Mouse (Mus musculus) inflammation-experienced regulatory T-cells (primary cell): ENCODE measurements around the gene 1700092M07Rik. TPM values are rescaled to one million over a fixed set of nuclear protein-coding genes. Genes with fewer than 3 reads are reported as not detected.

Experiments
- polyA plus RNA-seq, 2 experiments: library from polyadenylated mRNA; unstranded; fragments of 100-300 nt; shearing (Covaris generic); gene quantifications; one replicate each; pipeline ENCODE4 v1.2.1; 2017

Gene 1700092M07Rik
- under 1 TPM in 1 of 2 experiments, not detected in 1; 0.60 TPM for polyA plus RNA-seq

DNA sequence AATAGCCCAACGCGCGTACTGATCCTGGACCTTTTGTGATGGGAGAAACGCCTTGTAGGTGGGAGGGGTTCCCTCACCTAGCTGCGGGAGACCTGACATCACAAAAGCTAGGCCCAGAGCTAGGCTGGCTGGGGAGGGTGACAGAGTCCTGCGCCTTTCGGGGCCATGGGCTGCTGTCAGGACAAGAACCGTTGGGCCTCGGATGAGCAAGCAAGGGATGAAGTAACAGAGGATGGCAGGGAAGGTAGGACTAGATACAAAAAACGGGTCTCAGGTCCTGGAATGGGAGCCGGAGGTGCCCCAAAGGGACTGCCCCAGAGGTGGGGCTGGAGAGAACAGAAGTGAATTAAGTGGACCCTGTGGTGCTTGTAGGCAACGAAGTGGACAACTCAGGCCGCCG, at the start of gene 1700092M07Rik:
Gene 1700092M07Rik, plus strand, starts transcription at position 116 of the 400 bp plus-strand sequence.

DNA sequence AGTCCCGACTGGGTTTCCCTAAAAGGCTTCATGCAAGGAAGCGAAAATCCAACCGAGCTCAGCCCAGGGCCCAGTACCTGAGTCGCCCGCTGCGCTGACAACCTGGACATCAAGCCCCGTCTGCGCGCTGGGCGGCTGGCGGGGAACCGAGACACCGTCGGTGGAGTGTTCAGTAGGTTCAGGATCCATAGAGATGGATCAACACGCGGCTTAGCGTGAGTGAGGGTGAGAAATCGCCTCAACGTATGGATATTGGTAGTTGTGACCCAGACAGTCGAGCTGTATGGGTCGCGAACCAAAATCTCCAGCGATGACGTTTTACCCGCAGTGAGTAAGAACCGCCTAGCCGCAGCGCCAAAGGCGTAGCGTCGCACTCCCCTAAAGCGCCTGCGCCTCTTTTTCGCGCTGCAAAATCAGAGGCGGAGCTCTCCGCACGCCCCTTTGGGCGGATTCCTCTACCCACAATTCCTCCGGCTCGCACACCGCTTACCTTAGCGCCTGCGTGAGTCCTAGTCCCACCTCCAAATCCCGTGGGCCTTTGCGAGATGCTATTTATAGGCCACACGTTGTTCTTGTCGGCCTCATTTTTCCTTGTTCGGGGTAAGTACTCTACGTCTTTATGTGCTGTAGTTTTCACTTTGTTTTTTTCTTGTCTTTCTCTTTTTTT, 17.5 kb upstream of the 1700092M07Rik start, which contains the start of gene Slc3a2:
Gene Slc3a2, minus strand, starts transcription at position 463 of the 667 bp plus-strand sequence.

DNA sequence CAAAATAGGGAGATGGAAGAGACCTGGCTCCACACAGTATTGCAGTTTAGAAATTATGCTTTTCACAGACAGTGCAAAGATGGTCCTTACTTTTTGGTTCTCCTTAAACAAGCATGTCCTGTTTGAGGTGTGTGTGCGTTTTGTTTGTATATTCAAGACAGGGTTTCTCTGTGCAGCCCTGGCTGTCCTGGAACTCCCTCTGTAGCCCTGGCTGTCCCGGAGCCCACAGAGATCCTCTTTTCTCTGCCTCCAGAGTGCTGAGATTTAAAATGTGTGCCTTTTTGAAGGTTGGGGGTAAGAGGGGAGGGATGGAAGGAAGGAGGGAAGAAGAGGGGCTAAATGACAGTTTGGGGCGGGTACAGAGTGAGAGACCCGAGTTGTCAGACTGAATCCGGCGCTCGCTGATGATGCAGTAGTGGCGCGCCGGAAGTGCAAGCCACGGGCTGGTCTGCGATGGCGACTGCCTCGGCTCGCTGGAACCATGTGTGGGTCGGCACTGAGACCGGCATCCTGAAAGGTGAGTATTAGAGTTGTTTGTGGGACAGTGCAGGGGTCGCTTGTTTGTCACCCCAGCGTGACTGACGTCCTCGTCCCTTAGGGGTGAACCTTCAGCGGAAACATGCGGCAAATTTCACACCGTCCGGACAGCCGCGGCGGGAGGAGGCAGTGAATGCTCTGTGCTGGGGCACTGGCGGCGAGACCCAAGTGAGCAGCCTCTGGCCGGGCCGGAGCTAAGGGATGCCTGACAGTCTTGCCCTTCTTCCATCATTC, 4.9 kb upstream of the 1700092M07Rik start, which contains the start of gene Wdr74:
Gene Wdr74, plus strand, starts transcription at position 439 of the 771 bp plus-strand sequence.

DNA sequence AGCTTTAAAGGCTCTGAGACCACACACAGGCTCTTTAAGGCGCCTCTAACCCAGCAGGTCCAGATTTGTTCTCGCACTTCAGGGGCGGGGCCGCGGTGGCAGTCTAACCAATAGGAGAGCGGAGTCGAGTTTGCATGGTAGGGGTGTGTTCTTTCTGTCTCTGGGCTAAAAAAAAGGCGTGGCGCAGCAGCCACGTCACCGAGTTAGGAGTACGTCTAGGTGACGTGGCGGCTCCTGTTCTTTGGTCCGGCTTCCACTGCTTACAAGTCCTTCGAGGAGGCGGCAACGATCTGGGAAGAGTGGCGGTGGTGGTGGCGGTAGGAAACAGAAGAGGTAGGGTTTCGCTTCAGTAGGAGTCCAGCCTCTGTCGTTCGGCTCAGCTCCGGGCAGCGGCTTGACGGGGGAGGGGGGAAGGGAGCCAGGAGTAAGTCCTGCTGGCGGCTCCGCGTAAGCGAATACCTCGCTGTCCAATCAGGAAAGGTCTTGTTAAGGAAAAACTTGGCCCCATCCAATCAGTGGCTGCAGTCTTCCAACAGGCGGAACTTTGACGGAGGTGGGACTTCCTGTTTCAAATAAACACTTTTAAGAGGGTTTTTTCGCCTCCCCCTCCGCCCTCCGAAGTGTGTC, 838 bp downstream of the 1700092M07Rik start, which contains the start of gene Stx5a:
Gene Stx5a, plus strand, starts transcription at position 171 of the 627 bp plus-strand sequence.

DNA sequence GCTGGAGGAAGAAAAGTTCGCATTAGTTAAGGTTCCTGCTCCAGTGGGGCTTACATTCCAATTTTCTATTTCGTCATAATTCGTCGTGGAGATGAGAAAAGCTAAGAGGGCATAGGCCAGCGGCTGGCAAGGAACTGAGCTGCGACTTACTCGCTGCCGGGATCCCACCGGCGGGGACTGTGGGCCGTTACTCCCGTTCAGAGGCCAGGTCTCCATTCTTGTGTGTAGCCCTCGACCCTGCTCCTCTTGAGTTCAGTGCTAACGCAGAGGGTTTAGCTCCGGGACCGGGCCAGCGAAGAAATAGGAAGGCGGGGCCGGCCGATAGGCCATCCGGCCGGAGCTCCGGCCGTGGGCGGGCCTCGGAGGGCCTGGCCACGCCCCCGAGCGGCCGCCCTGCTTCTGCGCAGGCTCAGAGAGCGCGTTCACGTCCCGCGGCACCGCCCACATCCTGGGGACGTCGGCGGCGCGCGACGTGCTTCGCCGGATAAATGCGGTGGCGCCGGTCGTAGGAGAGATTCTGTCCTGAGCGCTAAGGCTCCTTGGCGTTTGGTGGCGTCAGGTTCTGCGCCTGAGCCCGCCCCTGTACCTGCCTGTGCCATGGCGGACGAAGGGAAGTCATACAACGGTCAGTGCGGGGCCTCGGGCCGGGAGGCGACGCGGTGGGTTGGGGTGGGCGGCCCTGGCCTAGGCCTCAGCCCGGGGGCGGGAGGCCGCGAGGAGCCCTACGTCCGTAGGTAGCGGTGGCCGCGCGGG, 16.3 kb downstream of the 1700092M07Rik start, which contains the start of gene Nxf1:
Gene Nxf1, plus strand, starts transcription at position 439 of the 753 bp plus-strand sequence.

DNA sequence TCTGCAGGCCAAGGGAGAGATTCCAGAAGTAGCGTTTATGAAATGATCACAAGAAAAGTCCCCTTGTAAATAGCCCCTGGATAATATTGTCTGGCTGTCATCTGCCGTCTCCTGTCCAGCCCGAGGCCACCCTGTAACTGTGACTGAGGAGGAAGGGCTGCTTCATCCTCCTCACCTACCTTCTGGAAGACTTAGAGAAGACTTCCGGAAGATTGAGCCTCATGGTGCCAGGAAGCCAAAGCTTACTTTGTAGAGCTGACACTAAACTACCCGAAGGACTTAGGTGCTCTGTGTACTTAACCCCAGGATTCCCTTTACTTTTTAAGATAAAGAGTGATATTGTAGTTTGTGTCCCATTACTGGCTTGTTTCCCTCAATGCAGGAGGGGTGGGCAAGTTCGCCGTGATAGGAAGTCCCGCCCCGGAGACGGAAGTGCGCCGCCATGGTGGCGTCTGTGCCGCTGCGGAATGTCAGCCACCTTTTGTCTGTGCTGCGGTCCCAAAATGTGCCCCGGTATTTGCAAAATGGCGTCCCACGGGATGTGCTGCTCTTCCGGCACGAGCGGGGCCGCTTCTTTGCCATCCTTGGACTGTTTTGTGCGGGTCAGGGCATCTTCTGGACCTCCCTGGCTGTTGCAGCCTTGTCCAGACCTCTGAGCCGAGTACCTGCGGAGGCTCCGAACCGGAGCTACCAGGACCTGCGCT, 30.2 kb downstream of the 1700092M07Rik start, which contains the start of gene Tmem223:
Gene Tmem223, plus strand, starts transcription at position 430 of the 704 bp plus-strand sequence.

DNA sequence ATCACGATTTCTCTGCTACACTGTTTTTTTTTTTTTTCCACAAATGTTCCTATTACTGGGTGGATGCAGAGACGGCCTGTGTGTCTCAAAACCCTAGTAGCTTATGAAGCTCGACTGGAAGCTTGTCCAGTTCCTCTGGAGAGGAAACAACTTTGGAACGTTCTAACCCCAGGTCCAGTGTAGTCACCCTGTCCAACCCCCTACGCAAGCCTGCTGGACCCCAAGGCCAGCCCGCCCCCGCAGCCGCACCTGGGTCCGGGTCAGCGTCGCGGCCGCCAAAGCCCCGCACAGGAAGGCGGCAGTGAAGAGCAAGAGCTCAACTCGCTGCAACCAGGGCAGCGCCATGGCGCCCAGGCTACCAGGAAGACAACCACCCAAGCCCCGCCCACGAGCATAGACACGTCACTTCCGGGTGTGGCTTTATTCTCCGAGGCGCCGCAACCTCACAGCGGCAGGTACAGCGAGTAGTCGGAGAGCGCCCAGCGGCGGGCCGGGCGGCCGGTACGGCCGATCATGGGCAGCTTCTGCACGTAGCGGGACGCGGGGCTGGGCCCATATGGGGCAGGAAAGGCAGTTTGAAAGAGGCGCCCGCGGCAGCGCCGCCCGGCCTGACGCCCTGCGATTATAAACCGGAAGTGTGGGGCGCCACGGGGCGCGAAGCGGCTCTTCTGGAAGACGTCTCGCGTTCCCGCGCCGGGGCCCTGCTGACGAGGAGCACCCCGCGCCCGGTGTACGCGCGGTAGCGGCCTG, 33.7 kb downstream of the 1700092M07Rik start, which contains the start of gene Tmem179b:
Gene Tmem179b, minus strand, starts transcription at position 382 of the 750 bp plus-strand sequence.

DNA sequence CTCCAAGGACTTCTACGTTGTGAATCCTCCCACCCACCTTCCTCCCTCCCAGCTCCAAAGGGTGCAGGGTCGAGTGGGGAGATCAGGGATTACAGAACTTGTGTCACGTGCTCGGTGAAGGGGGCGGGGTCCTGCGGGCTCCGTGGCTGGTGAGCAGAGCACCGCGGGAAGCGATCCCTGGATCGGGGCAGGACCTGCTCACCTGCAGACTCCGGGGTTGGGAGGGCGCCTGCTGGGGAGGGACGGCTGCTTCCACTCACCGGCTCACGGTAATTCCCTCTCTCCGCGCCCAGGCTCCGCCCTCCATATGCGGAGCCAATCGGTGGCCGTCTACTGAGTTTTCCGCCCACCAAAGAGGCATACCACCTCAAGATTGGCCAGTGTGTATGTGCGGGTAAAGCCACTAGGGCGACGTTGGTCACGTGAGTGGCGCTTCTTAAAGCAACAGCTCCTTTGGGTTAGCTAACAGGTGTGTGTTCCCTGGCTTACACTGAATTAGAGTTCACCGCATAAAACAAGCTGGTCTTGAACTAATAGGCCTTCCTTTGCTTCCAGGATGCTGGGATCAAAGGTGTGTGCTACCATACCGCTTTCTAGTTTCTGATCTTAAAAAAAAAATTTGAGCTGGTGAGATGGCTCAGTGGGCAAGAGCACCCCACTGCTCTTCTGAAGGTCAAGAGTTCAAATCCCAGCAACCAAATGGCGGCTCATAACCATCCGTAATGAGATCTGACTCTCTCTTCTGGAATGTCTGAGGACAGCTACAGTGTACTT, 45.7 kb downstream of the 1700092M07Rik start, which contains the start of gene Taf6l:
Gene Taf6l, minus strand, starts transcription at position 410 of the 774 bp plus-strand sequence.

Other genes with a start within 250 kb of the 1700092M07Rik start
- gene Slc22a8, start 149.5 kb upstream of the 1700092M07Rik start, polyA plus RNA-seq: 1 to 10 TPM in 1 of 2 experiments, under 1 TPM in 1; 0.12 to 1.8 TPM
- under 1 TPM; 0.06 to 0.58 TPM for gene Slc22a6, start 122.7 kb upstream of the 1700092M07Rik start, polyA plus RNA-seq
- gene Chrm1, start 76.9 kb upstream of the 1700092M07Rik start, polyA plus RNA-seq: under 1 TPM; 0.07 to 0.15 TPM
- gene Slc3a2, start 17.3 kb upstream of the 1700092M07Rik start, polyA plus RNA-seq: 100 to 1,000 TPM; 155 to 158 TPM
- gene Wdr74, start 4.9 kb upstream of the 1700092M07Rik start, polyA plus RNA-seq: 10 to 100 TPM; 67.5 to 85.9 TPM
- gene Stx5a, start 695 bp downstream of the 1700092M07Rik start, polyA plus RNA-seq: 100 to 1,000 TPM; 143 to 155 TPM
- 100 to 1,000 TPM; 255 to 317 TPM for gene Nxf1, start 16.4 kb downstream of the 1700092M07Rik start, polyA plus RNA-seq
- gene Tmem223, start 30.3 kb downstream of the 1700092M07Rik start, polyA plus RNA-seq: 10 to 100 TPM; 88.2 to 88.6 TPM
- gene Tmem179b, start 33.7 kb downstream of the 1700092M07Rik start, polyA plus RNA-seq: 100 to 1,000 TPM; 159 to 171 TPM
- gene Taf6l, start 45.7 kb downstream of the 1700092M07Rik start, polyA plus RNA-seq: 10 to 100 TPM; 13.3 to 16.6 TPM
- 100 to 1,000 TPM; 140 to 144 TPM for gene Polr2g, start 57.9 kb downstream of the 1700092M07Rik start, polyA plus RNA-seq
- 1 to 10 TPM; 2.7 to 4.7 TPM for gene Zbtb3, start 61.8 kb downstream of the 1700092M07Rik start, polyA plus RNA-seq
- 10 to 100 TPM; 41.8 to 55.6 TPM for gene Ttc9c, start 78.6 kb downstream of the 1700092M07Rik start, polyA plus RNA-seq
- 10 to 100 TPM in 1 of 2 experiments, 1 to 10 TPM in 1; 8.6 to 15.5 TPM for gene Hnrnpul2, start 79.3 kb downstream of the 1700092M07Rik start, polyA plus RNA-seq
- not detected for gene AC129217.1, start 89.1 kb downstream of the 1700092M07Rik start, polyA plus RNA-seq
- gene Bscl2, start 96.7 kb downstream of the 1700092M07Rik start, polyA plus RNA-seq: 10 to 100 TPM; 87.2 to 89.9 TPM
- gene Gng3, start 98.5 kb downstream of the 1700092M07Rik start, polyA plus RNA-seq: under 1 TPM; 0.29 to 0.80 TPM
- 1 to 10 TPM in 1 of 2 experiments, not detected in 1; 1.2 TPM for gene Lrrn4cl, start 110.0 kb downstream of the 1700092M07Rik start, polyA plus RNA-seq
- 100 to 1,000 TPM; 145 to 156 TPM for gene Ubxn1, start 130.8 kb downstream of the 1700092M07Rik start, polyA plus RNA-seq
- 10 to 100 TPM; 71.1 to 77.2 TPM for gene Uqcc3, start 140.2 kb downstream of the 1700092M07Rik start, polyA plus RNA-seq
- gene Lbhd1, start 143.0 kb downstream of the 1700092M07Rik start, polyA plus RNA-seq: 100 to 1,000 TPM in 1 of 2 experiments, 10 to 100 TPM in 1; 99.3 to 105 TPM
- gene Gm49403, start 143.2 kb downstream of the 1700092M07Rik start, polyA plus RNA-seq: not detected
- 10 to 100 TPM; 39.7 to 55.4 TPM for gene 1810009A15Rik, start 148.1 kb downstream of the 1700092M07Rik start, polyA plus RNA-seq
- not detected for gene Gm49416, start 148.2 kb downstream of the 1700092M07Rik start, polyA plus RNA-seq
- gene Ints5, start 152.3 kb downstream of the 1700092M07Rik start, polyA plus RNA-seq: 10 to 100 TPM; 35.8 to 44.9 TPM
- gene Ganab, start 157.4 kb downstream of the 1700092M07Rik start, polyA plus RNA-seq: 100 to 1,000 TPM; 108 to 118 TPM
- gene B3gat3, start 179.7 kb downstream of the 1700092M07Rik start, polyA plus RNA-seq: 10 to 100 TPM; 52.1 to 63.5 TPM
- gene Rom1, start 188.6 kb downstream of the 1700092M07Rik start, polyA plus RNA-seq: 10 to 100 TPM; 10.2 to 16.3 TPM
- 100 to 1,000 TPM in 1 of 2 experiments, 10 to 100 TPM in 1; 77.4 to 100 TPM for gene Eml3, start 188.8 kb downstream of the 1700092M07Rik start, polyA plus RNA-seq
- 100 to 1,000 TPM; 231 to 276 TPM for gene Mta2, start 201.2 kb downstream of the 1700092M07Rik start, polyA plus RNA-seq
- gene Tut1, start 213.1 kb downstream of the 1700092M07Rik start, polyA plus RNA-seq: 10 to 100 TPM; 37.6 to 40.5 TPM
- 100 to 1,000 TPM; 264 to 300 TPM for gene Eef1g, start 226.3 kb downstream of the 1700092M07Rik start, polyA plus RNA-seq
- gene Ahnak, start 248.6 kb downstream of the 1700092M07Rik start, polyA plus RNA-seq: 10 to 100 TPM; 58.4 to 93.3 TPM